Mouse (Mus musculus) T-helper 2 cell (primary cell): ENCODE data around the gene Stk11.

Source experiments
- in situ Hi-C: fragments of 300-600 bp; cut with MboI, MseI; formaldehyde crosslinking; loops from one replicate; pipeline ENCODE4 v1.15.1; 2025; ENCODE audit warnings: high pct_unique_total_duplicates

Stk11 gene

GRCm38 (mm10) chr10:80169070-80169469 is 53.5 kb downstream of the Stk11 start:
- in situ Hi-C loops: no loop called here

DNA sequence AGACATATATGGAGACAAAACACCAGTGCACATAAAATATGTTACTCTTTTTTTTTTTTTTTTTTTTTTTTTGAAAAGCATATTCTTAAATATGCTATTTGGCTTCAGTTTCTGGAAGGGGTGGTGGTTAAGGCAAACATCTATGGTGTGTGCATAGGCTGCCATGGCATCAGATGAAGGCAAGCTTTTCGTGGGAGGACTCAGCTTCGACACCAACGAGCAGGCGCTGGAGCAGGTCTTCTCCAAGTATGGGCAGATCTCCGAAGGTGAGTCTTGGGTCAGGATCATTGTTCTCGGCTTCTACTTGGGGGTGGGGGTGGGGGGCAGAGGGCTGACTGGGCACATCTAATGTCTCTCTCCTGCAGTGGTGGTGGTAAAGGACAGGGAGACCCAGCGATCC is 54.0 kb downstream of the Stk11 start:
- in situ Hi-C loops: no loop called here

GRCm38 (mm10) chr10:80170052-80170451 is 54.4 kb downstream of the Stk11 start:
- in situ Hi-C loops: no loop called here

- in situ Hi-C loops: no loop called here
These were observed 55.0 kb downstream of the Stk11 start for GRCm38 (mm10) chr10:80170601-80171021.

DNA sequence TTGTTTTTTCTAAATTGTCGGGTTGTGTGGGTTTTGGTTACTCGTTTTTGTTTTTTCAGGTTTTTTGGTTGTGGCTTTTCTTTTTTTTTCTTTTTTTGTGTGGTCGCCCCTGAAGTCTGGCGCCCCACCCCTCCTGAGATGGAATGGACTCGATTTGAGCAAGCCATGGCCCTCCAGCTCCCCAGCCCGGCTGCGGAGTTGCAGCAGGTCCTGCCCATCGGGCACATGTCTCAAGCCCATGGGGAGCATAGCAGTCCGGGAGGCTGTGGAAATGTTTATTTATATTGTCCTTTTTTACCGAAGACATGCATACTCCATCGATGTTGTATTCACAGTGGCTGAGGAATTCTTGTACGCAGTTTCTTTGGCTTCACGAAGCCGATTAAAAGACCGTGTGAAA is 55.6 kb downstream of the Stk11 start:
- in situ Hi-C loops: no loop called here

DNA sequence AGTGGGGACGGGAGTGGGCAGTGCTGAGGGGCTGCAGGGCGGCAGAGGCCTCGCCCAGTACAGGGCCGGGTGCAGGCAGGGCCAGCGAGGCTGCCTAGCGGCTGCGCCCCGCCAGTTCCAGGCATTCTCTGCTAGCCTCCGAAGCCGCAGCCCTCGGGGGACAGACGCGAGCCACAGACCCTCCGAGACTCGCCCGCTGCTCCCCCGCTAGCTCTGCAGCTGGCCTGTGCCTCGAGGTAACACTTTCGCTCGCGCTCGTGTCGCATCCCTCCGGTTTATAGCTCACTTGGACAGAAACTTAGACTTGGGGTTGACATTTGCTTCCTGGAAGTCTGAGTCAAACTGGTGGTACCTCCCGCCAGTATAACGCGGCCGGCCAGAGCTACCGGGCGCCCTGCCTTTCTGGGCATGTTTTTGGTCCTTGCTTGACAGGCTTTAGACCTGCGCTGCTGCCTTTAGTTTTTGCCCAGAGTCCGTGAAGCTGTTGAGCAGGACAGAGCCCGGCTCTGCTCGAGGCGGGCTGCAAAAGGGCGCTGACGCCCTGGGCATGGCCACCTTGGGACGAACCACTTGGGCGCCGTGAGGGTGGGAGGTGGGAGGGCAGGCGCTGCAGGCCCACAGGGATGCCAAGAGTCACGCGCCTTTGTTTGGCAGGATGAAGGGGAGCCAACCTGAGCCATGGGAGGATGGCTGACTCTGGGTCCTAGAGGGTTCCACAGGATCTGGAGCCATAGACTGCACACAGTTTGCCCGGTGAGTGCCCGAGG is 56.3 kb downstream of the Stk11 start:
- in situ Hi-C loops: no loop called here

- in situ Hi-C loops: no loop called here
These were observed 57.1 kb downstream of the Stk11 start, which contains the start of gene 1600002K03Rik for GRCm38 (mm10) chr10:80172527-80173292. 1600002K03Rik (plus strand) TSS chr10:80172944.

DNA sequence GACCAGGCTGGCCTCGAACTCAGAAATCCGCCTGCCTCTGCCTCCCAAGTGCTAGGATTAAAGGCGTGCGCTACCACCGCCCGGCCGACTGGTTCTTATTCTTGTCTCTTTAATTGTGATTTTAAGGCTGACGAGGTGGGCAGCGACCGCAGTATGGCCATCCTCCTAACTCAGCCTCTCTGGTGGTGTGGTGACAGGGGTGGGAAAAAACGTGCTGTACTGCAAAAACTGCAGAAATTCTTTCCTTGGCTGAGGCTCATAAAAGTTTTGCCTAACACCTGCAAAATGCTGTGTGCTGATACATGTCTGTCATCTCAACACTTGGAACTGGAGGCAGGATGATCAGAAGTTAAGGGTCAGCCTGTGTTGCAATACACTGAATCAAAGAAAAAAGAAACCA is 57.8 kb downstream of the Stk11 start:
- in situ Hi-C loops: no loop called here

- in situ Hi-C loops: no loop called here
These were observed 58.5 kb downstream of the Stk11 start for GRCm38 (mm10) chr10:80173955-80174640.

- in situ Hi-C loops: loop anchor here (5.0 kb wide), 1 partner anchor 73 kb away; the partner anchor contains the start of gene Ndufs7
These were observed 59.1 kb downstream of the Stk11 start for GRCm38 (mm10) chr10:80174705-80175104.

- in situ Hi-C loops: loop anchor here (5.0 kb wide), 1 partner anchor 72 kb away; the partner anchor contains the start of gene Ndufs7
These were observed 60.1 kb downstream of the Stk11 start for GRCm38 (mm10) chr10:80175536-80176269.

GRCm38 (mm10) chr10:80176270-80176834 is 60.7 kb downstream of the Stk11 start:
- in situ Hi-C loops: loop anchor here (5.0 kb wide), 1 partner anchor 71 kb away; the partner anchor contains the start of gene Ndufs7

DNA sequence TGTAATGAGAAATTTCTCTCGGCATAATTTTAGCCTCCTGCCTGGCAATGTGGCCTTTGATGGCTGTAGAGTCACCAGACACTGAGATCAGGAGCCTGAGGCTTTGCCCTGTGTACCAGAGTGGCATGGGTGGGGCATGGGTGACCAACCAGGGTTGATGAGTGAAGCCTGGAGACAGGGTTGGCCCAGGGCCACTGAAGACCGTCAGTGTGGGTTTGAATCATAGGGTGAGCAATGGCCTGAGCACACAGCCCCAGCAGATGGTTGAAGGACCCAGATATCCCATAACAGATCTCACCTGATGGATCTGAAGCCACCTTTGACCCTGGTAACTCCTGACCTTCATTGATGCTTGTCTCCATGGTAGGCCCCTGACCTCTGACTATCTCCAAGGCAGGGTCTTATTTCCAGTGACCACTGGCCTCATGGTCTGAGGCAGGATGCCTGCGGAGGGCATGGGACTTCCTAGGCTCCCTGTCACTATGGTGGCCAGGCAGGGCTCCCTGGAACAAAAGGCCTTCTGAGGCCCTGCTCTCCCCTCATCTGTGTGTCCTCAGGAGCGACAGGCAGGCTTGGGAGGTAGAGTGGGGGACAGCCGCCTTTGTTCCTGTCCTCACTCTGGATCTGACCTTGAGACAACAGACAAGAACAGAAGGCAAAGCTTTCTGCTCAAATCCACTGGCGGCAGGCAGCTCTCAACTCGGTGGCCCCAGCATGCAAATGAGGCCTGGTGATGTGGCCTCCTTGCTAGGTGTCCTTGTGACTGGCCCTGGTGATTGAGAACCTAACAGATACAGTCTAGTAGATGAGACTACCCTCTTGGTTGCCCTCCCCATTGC is 62.1 kb downstream of the Stk11 start:
- in situ Hi-C loops: loop anchor here (5.0 kb wide), 1 partner anchor 70 kb away; the partner anchor contains the start of gene Ndufs7

GRCm38 (mm10) chr10:80179068-80180051 is 63.8 kb downstream of the Stk11 start, which contains the start of gene Efna2:
Efna2 (plus strand) TSS chr10:80179482.
- in situ Hi-C loops: loop anchor here (5.0 kb wide), 1 partner anchor 68 kb away; the partner anchor contains the start of gene Ndufs7
